Mouse (Mus musculus): Measurements from ENCODE around the gene Gm17364. TPM values are rescaled to one million over a fixed set of nuclear protein-coding genes. Genes with fewer than 3 reads are reported as not detected.
"Not testable (repeated sequence)": the region's sequence is repeated elsewhere in the genome, so short reads cannot be mapped to it uniquely, and the experiment has no call there.

The Gm17364 gene
- polyA plus RNA-seq, 1 experiment from 2014 or later: not detected

DNA sequence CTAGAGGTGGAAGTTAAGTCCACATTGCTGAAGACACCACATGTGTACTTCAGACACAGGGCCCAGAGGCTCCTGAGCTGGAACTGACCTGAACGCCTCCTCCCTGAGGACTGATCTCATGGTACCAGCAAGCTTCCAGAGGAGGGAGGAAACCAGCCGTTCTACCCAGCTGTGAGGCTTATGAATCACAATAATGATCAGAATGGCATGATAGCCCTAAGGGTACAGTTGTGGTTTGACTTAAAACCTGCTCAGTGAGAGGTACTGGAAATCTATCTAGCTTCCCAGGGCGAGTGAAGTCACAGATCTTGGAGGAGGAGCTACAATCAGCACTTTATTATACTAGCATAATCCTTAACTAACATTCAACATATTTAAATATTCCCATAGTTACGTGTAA lies 11.7 kb upstream of the Gm17364 start:
- no peaks in the 10 kb centered on the region for H3K27me3 ChIP-seq
- no peak overlapping the region for H3K9ac ChIP-seq
- 83% methylated on average over 4 of the region's 4 CpGs for WGBS
- no peak for ATAC-seq
- no peaks in the 10 kb centered on the region for H3K9me3 ChIP-seq (replicated peaks)
- H3K4me1 ChIP-seq: peaks cover 2% of the 10 kb centered on the region; the same call in 1 of the 2 replicates
- H3K4me2 ChIP-seq: no peak overlapping the region
- no peaks in the 10 kb centered on the region for H3K36me3 ChIP-seq (ENCODE audit: poor library complexity, severe bottlenecking)
- no peak overlapping the region for H3K27ac ChIP-seq
- no peak overlapping the region for H3K4me3 ChIP-seq

DNA sequence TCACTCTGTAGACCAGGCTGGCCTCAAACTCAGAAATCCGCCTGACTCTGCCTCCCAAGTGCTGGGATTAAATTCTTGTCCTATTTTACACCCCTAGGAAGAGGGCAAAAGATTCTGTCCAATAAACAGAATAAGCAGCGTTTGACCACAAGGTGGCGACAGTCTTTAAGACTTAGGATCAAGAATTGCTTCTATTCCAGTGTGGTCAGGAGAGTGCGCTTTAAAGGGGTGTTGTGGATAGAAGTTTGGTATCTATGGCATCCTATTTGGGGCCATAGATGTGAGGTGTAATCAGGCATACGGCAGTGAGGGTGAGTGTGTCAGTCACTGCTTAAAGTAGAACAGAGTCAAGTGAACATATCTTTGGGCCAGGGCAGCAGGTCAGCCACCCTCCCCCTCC lies 9.5 kb upstream of the Gm17364 start:
- no peak overlapping the region for H3K4me2 ChIP-seq
- ATAC-seq: peak; percentile 72
- no peaks in the 10 kb centered on the region for H3K36me3 ChIP-seq (ENCODE audit: poor library complexity, severe bottlenecking)
- WGBS: 25% methylated on average over 5 of the region's 5 CpGs
- H3K4me1 ChIP-seq: peaks cover 2% of the 10 kb centered on the region; the same call in 1 of the 2 replicates
- no peaks in the 10 kb centered on the region for H3K9me3 ChIP-seq (replicated peaks)
- H3K9ac ChIP-seq: no peak overlapping the region
- no peak overlapping the region for H3K27ac ChIP-seq
- H3K4me3 ChIP-seq: no peak overlapping the region
- no peaks in the 10 kb centered on the region for H3K27me3 ChIP-seq

DNA sequence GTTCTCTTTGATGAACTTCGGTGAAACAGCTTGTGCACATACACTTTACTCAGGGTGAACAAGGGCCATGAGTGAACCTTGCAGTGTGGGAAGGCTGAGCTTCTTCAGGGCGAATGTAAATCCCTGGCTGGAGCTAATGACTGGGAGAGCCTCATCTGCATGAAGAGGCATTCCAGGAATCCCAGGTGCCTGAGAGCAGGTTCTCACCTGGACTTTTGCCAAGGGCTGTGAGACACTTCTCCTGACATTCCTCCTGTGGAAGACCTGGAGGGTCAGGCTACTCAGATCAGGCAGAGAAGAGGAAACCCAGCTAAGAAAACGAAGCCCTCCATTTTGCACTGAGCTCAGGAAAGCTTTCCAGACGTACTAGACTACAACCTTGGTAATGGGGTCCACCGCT lies 6.9 kb upstream of the Gm17364 start:
- Histone ChIP-seq H3K36me3 (ENCODE audit: poor library complexity, severe bottlenecking) (no peaks in the 10 kb centered on the region), H3K4me1 (no peaks in the 10 kb centered on the region), H3K9ac (no peak overlapping the region), H3K27ac (no peak overlapping the region), H3K27me3 (no peaks in the 10 kb centered on the region), H3K9me3 (replicated peaks) (no peaks in the 10 kb centered on the region; the same call in 1 of the 2 replicates), H3K4me2 (no peak overlapping the region), H3K4me3 (no peak overlapping the region)
- ATAC-seq: no peak
- WGBS: 66% methylated on average over 5 of the region's 5 CpGs

DNA sequence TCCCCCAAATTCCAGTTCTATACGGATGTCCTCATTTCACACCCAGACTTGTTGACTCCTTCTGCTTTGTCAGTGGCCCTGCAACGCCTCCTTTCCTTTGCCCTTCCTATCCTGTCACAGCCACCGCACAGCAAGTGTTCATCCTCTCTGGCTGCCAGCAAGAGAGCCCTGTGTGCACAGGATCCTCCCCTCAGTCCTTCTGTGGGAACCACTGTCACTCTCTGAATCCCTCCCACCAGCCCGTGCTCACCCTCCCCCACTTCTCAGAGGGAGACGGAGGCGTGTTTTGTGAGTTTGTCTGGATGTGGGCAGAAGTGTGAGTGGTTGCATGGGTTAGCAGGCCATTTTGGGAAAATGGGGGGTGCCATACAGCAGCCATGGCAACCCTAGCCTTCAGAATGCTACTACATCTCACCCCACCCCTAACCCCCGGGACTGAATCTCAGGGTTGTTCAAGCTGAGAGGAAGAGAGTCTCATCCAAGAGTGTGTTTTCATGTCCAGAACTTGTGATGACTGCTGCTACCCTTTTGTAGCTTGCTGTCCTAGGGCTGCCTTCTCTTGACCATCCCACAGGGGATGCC lies 5.9 kb downstream of the Gm17364 start:
- Histone ChIP-seq H3K36me3 (ENCODE audit: poor library complexity, severe bottlenecking) (no peaks in the 10 kb centered on the region), H3K4me2 (no peak overlapping the region), H3K9ac (no peak overlapping the region), H3K27me3 (no peaks in the 10 kb centered on the region), H3K27ac (no peak overlapping the region), H3K9me3 (replicated peaks) (no peaks in the 10 kb centered on the region), H3K4me3 (no peak overlapping the region), H3K4me1 (peaks cover 4% of the 10 kb centered on the region; the same call in 1 of the 2 replicates)
- ATAC-seq: no peak
- WGBS: 46% methylated on average over 7 of the region's 7 CpGs

DNA sequence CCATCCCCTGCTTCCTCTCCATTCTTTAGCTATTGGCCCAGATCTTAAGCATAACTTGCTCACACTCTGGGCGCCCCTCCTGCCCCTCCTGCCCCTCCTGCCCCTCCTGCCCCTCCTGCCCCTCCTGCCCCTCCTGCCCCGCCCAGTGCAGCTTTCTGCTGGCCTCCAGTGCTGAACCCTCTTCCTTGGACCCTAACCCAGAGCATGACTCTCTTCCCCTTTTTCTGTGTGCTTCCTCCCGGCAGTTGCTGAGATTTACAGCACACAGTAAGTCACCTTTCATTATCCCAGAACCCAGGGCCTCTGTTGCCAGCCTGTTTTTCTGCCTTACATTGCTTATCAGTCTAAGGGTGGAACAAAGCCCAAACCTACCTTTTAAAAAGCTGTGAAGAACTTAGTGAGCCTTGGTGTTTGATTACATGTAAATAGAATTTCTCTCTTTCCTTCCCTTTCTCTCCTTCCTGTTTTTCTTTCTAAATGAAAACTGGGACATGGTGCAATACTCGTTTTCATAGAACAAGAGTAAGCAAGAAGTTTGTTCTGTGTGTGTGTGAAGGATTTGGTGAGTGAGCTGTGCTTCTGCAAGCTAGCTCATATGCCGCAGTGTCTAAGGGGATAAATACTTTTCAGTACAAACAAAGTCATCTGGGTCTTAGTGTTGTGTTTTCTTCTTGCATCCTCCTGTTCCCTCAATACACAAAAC lies 10.3 kb downstream of the Gm17364 start:
- WGBS: 93% methylated on average over 5 of the region's 5 CpGs
- no peak for ATAC-seq
- H3K27ac ChIP-seq: no peak overlapping the region

DNA sequence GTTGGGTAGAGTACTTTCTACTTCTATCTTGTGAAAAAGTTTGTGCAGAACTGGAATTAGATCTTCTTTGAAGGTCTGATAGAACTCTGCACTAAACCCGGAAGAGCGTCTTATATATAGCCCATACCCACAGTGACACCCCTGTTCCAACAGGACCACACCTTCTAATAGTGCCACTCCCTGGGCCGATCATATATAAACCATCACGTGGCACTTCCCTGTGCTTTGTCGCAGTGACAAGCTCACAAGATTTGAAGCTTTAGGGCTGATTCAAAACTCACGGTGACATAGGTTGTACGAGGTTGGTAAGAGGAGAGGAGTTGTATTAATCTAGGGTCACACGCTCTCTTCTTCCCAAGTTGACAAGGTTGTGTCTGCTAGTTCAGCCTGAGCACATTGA lies 12.2 kb downstream of the Gm17364 start:
- not testable (repeated sequence) for H3K27me3 ChIP-seq; H3K4me3 ChIP-seq; H3K9ac ChIP-seq; H3K4me1 ChIP-seq; H3K36me3 ChIP-seq (ENCODE audit: poor library complexity, severe bottlenecking); H3K4me2 ChIP-seq; H3K27ac ChIP-seq; ATAC-seq; H3K9me3 ChIP-seq (replicated peaks)
- WGBS: 96% methylated on average over 8 of the region's 8 CpGs

More for the DNA sequence above, 10.3 kb downstream of the Gm17364 start:
- no peaks in the 10 kb centered on the region for H3K36me3 ChIP-seq (ENCODE audit: poor library complexity, severe bottlenecking)
- H3K4me2 ChIP-seq: no peak overlapping the region
- no peak overlapping the region for H3K9ac ChIP-seq
- no peak overlapping the region for H3K4me3 ChIP-seq
- H3K9me3 ChIP-seq (replicated peaks): no peaks in the 10 kb centered on the region
- H3K4me1 ChIP-seq: peaks cover 4% of the 10 kb centered on the region; the same call in 1 of the 2 replicates
- H3K27me3 ChIP-seq: no peaks in the 10 kb centered on the region

DNA sequence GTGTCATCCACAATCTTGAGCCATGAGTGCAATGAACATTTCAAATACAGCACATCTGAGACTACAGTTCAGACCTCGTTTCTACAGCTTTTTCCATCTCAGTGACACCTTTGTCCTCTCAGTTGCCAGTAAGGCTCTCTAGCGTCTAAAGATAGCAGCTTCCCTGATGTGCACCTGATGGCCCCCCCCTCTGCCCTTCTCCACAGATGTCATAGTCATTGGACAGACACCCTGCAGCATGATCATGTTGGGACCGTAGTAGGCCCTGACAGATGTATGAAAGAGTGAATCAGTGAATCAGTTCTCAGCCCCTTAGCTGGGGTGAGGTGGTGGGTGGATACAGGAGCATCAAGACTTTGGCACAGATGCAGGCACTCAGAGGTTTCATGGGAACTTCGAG lies 15.9 kb downstream of the Gm17364 start:
- no peak overlapping the region for H3K27ac ChIP-seq
- H3K9ac ChIP-seq: no peak overlapping the region
- no peaks in the 10 kb centered on the region for H3K9me3 ChIP-seq (replicated peaks)
- H3K4me1 ChIP-seq: no peaks in the 10 kb centered on the region
- ATAC-seq: no peak
- H3K27me3 ChIP-seq: no peaks in the 10 kb centered on the region
- H3K4me2 ChIP-seq: no peak overlapping the region
- WGBS: 92% methylated on average over 4 of the region's 4 CpGs
- H3K36me3 ChIP-seq (ENCODE audit: poor library complexity, severe bottlenecking): no peaks in the 10 kb centered on the region
- H3K4me3 ChIP-seq: no peak overlapping the region

DNA sequence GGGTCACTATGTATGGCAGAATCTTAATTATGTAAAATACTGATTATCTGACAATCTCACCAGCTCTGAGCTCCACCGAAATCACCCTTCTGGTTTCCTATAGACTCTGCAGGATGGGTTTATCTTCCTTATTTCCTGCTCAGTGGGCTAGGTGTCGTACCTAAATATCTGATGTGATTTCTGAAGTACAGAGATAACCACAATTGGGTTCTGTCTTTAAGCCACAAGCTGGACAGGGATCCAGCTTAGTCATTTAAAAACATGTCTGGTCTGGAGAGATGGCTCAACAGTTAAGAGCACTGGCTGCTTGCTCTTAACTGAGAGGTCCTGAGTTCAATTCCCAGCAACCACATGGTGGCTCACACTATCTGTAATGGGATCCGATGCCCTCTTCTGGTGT lies 16.8 kb downstream of the Gm17364 start:
- H3K27me3 ChIP-seq: no peaks in the 10 kb centered on the region
- H3K36me3 ChIP-seq (ENCODE audit: poor library complexity, severe bottlenecking): no peaks in the 10 kb centered on the region
- no peaks in the 10 kb centered on the region for H3K9me3 ChIP-seq (replicated peaks)
- no peak overlapping the region for H3K9ac ChIP-seq
- H3K4me2 ChIP-seq: no peak overlapping the region
- H3K27ac ChIP-seq: no peak overlapping the region
- 92% methylated on average over 3 of the region's 3 CpGs for WGBS
- H3K4me3 ChIP-seq: no peak overlapping the region
- H3K4me1 ChIP-seq: no peaks in the 10 kb centered on the region
- ATAC-seq: no peak

DNA sequence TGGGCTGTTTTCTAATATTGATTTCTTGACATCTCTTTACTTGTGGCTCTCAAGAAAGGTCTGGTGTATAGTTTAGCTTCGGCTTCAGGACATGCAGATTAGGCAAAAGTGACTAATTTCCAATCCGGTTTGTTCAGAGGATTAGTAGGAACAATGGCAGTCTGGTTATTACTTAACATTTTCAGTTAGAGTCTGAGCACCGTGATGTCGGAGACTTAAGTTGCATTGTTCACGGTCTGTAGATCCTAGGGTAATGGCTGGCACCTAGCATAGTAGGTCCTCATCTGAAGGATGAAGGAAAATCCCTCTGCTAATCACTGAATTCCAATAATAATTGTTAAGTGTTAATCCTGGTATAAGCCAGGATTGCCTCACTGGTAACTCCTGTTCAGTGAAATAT lies 17.7 kb downstream of the Gm17364 start:
- Histone ChIP-seq H3K4me1 (peaks cover 3% of the 10 kb centered on the region; the same call in 1 of the 2 replicates), H3K27ac (no peak overlapping the region), H3K27me3 (no peaks in the 10 kb centered on the region), H3K36me3 (ENCODE audit: poor library complexity, severe bottlenecking) (no peaks in the 10 kb centered on the region), H3K9ac (no peak overlapping the region), H3K4me2 (no peak overlapping the region), H3K9me3 (replicated peaks) (no peaks in the 10 kb centered on the region), H3K4me3 (no peak overlapping the region)
- WGBS: 64% methylated on average over 5 of the region's 5 CpGs
- ATAC-seq: no peak

DNA sequence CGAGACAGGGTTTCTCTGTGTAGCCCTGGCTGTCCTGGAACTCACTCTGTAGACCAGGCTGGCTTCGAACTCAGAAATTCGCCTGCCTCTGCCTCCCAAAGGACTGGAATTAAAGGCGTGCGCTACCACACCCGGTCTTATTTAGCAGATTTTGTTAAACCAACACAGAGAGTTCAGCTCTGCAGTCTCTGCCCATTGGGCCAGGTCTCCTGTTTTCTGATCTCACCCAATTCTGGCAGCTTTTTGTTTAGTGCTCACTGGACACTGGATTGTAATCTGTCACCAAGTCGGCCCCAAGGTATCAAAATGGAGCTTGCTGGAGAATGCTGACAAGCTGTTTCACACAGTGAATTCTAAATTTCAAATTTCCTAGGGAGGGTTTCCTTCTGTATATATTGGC lies 21.0 kb downstream of the Gm17364 start:
- H3K9me3 ChIP-seq (replicated peaks): no peaks in the 10 kb centered on the region

DNA sequence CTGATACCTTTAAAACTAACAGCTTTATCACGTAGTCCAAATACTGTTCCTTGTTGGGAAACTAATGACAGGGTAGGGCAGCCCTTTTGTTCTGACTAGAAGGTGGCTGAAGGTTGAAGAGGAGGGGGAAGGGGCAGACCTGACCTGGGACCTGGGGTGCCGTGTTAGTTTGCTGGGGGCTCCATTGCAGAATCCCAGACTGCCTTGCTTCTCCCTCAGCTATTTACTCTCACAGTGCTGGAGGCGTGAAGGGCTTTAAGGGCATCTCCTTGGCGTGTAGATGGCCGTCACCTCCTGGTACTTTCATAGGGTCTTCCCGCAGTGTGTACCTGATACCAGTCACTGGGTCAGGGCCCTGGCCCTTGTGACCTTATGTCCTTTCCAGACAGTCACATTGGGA lies 21.6 kb downstream of the Gm17364 start:
- H3K36me3 ChIP-seq (ENCODE audit: poor library complexity, severe bottlenecking): no peaks in the 10 kb centered on the region
- no peak overlapping the region for H3K4me3 ChIP-seq
- ATAC-seq: no peak
- H3K4me1 ChIP-seq: peaks cover 17% of the 10 kb centered on the region; the same call in 1 of the 2 replicates
- no peaks in the 10 kb centered on the region for H3K27me3 ChIP-seq
- H3K9ac ChIP-seq: no peak overlapping the region
- H3K27ac ChIP-seq: no peak overlapping the region
- WGBS: 90% methylated on average over 6 of the region's 6 CpGs
- H3K9me3 ChIP-seq (replicated peaks): no peaks in the 10 kb centered on the region
- H3K4me2 ChIP-seq: no peak overlapping the region

More for the DNA sequence above, 21.0 kb downstream of the Gm17364 start:
- Histone ChIP-seq H3K27ac (no peak overlapping the region), H3K4me1 (peaks cover 17% of the 10 kb centered on the region; the same call in 1 of the 2 replicates), H3K9ac (no peak overlapping the region), H3K4me2 (no peak overlapping the region), H3K36me3 (ENCODE audit: poor library complexity, severe bottlenecking) (no peaks in the 10 kb centered on the region), H3K27me3 (no peaks in the 10 kb centered on the region), H3K4me3 (no peak overlapping the region)
- WGBS: 95% methylated on average over 7 of the region's 7 CpGs
- no peak for ATAC-seq

DNA sequence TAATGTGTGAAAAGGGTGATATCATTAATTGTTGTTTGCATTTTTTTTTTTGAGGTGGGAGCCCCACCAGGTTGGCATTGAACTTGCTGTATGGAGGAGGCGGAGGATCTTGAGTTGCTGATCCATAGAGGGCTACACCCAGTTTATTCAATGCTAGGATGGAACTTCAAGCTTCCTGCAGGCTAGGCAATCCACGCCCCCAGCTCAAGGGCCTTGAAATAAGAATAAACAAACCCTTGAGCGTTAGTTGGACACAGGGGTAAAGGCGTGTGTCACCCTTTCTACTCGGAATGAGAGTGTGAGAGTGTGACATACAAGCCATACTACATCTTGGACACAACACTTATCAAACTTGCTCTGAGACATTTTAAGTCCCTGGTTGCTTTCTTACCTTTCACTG lies 22.1 kb downstream of the Gm17364 start:
- no peaks in the 10 kb centered on the region for H3K36me3 ChIP-seq (ENCODE audit: poor library complexity, severe bottlenecking)

More for the DNA sequence above, 22.1 kb downstream of the Gm17364 start:
- Histone ChIP-seq H3K27ac (no peak overlapping the region), H3K27me3 (no peaks in the 10 kb centered on the region), H3K9ac (no peak overlapping the region), H3K4me1 (peaks cover 17% of the 10 kb centered on the region; the same call in 1 of the 2 replicates), H3K9me3 (replicated peaks) (no peaks in the 10 kb centered on the region), H3K4me3 (no peak overlapping the region), H3K4me2 (no peak overlapping the region)
- ATAC-seq: no peak
- WGBS: 81% methylated on average over 5 of the region's 5 CpGs

All from forebrain, embryonic 13.5 days (tissue).